Mouse (Mus musculus) embryo, embryonic 11 days (tissue): ENCODE data around the gene Myo1b.

Experiments
- DNase-seq: peaks from one replicate; pipeline ENCODE4 v3.0.0-alpha.2; 2015

The Myo1b gene

GRCm38 (mm10) chr1:51706106-51706505 is 209.8 kb downstream of the Myo1b start:
- DNase-seq = no peak

- DNase-seq = no peak
These were observed 211.3 kb downstream of the Myo1b start for GRCm38 (mm10) chr1:51704610-51705009.
